Mouse (Mus musculus): ENCODE measurements around the gene Tmem259.

DNA sequence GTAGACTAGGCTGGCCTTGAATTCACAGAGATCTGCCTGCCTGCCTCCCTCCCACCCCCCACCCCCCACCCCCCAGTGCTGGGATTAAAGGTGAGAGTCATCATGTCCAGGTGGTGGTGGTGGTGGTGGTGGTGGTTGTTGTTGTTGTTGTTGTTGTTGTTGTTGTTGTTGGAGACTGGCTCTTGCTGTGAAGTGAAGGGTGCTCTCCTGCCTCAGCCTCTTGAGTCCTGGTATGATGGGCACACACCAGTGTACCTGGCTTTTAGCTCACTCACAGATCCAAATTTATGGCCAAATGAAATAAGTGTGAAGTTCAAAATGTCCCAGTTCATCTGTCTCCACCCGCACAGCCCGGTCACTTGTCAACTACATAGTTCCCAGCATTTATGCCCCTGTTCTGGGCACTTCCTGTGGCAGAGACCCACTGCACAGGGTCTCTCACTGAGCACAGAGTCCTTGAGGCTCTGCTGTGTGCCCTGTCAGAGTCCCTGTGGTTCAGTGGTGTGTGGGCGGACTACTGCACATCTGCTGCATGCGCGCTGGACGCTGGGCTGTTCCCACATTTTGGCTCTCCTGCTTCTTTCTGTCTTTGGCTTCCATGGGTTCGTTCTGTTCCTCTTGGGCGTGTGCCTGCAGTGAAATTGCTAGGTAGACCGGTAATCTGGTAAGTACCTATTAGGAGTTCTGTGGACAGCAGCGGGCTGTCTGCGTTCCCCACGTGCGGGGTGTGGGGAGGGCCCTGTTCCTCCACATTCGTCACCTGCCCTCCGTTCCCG lies 49.1 kb downstream of the Tmem259 start:
- TF ChIP-seq HCFC1 (IDR thresholded peaks at IDR 0.05; ENCODE audit: borderline replicate concordance, insufficient read depth, low read length) (no peak), ZC3H11A (IDR thresholded peaks at IDR 0.05; ENCODE audit: borderline replicate concordance, low read depth, low read length) (no peak), ZNF384 (IDR thresholded peaks at IDR 0.05; ENCODE audit: low read depth, low read length) (no peak), MAFK (IDR thresholded peaks at IDR 0.05; ENCODE audit: insufficient read depth, low read depth, low read length) (no peak), CHD2 (IDR thresholded peaks at IDR 0.05; ENCODE audit: low read depth, low read length) (no peak)

Measured in ES-E14 (cell line).